In the genomic region with DNA sequence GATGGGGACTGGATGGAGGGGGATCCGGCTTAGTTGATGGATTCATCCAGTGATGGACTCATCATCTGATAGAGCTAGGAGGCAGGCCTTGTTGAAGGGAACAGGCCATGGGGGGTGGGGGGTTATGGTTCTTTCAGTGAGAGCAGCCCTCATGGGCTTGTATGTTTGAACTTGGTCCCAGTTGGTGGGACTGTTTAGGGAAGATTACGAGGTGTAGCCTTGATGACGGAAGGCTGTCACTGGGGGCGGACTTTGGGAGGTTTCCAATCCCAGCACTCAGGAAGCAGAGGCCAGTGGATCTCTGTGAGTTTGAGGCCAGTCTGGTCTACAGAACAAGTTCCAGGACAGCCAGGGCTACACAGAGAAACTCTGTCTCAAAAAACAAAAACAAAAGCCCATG, we compare ENCODE assay signal across 22 mouse cellular contexts.
DNase-seq lines count a peak whose midpoint lies in the region; ATAC-seq and TF ChIP-seq lines count a peak whose summit lies in the region.
"Had no signal": no experiment of that assay in that cellular context is flagged by ENCODE, and none has a peak within 500 bp of the region (broad histone marks: within the 10 kb centered on the region; RNA-seq: fewer than 3 reads in every experiment).

No protein-coding gene starts in this region.

- H3K4me1 ChIP-seq in hindbrain, embryonic 15.5 days (replicated peaks), result peaks cover 27% of the 10 kb centered on the region
- H3K4me1 ChIP-seq in hindbrain, embryonic 10.5 days (replicated peaks), result peaks cover 24% of the 10 kb centered on the region
- no peaks in the 10 kb centered on the region for H3K4me1 ChIP-seq in lung, embryonic 14.5 days (ENCODE audit: insufficient read depth)
- no peaks in the 10 kb centered on the region for H3K4me1 ChIP-seq in lung, adult 2 months (ENCODE audit: control insufficient read depth, insufficient read depth, low read length)
- peaks cover 12% of the 10 kb centered on the region for H3K4me1 ChIP-seq in cortical plate, adult 2 months (ENCODE audit: control insufficient read depth, insufficient read depth, low read length)
- peaks cover 39% of the 10 kb centered on the region for H3K4me1 ChIP-seq in liver, postnatal 0 days (ENCODE audit: insufficient read depth)
- H3K4me1 ChIP-seq: heart, embryonic 15.5 days; stomach, embryonic 15.5 days had no signal

- no peak for TF ChIP-seq POLR2A in lung, adult 2 months (IDR thresholded peaks at IDR 0.05; ENCODE audit: borderline replicate concordance, extremely low read depth, low read depth, low read length)
- no peak for TF ChIP-seq POLR2A in cortical plate, adult 2 months (IDR thresholded peaks at IDR 0.05; ENCODE audit: extremely low read depth, insufficient read depth, low read length)

- 0 out of 2 replicates have a peak, but pooled peaks have one; percentile 36 for TF ChIP-seq EP300 in liver, postnatal 0 days (IDR thresholded peaks at IDR 0.05; ENCODE audit: low read depth)

- no peak for TF ChIP-seq CTCF in lung, embryonic 14.5 days (IDR thresholded peaks at IDR 0.05; ENCODE audit: low read depth)
- no peak for TF ChIP-seq CTCF in lung, adult 2 months (IDR thresholded peaks at IDR 0.05; ENCODE audit: insufficient read depth, low read length)
- no peak for TF ChIP-seq CTCF in cortical plate, adult 2 months (IDR thresholded peaks at IDR 0.05; ENCODE audit: extremely low read depth, insufficient read depth, low read length)
- TF ChIP-seq CTCF in liver, postnatal 0 days (IDR thresholded peaks at IDR 0.05; ENCODE audit: low read depth), result no peak

- H3K9me3 ChIP-seq in hindbrain, embryonic 15.5 days, result no peaks in the 10 kb centered on the region
- no peaks in the 10 kb centered on the region for H3K9me3 ChIP-seq in hindbrain, embryonic 10.5 days
- no peaks in the 10 kb centered on the region for H3K9me3 ChIP-seq in lung, embryonic 14.5 days (ENCODE audit: low read depth, low read length)
- no peaks in the 10 kb centered on the region for H3K9me3 ChIP-seq in liver, postnatal 0 days (ENCODE audit: low read length)
- H3K9me3 ChIP-seq: forebrain, embryonic 13.5 days; heart, embryonic 15.5 days; limb, embryonic 12.5 days; midbrain, embryonic 13.5 days; neural tube, embryonic 12.5 days; stomach, embryonic 15.5 days had no signal

- no peak overlapping the region for H3K4me2 ChIP-seq in hindbrain, embryonic 15.5 days
- no peak overlapping the region for H3K4me2 ChIP-seq in lung, embryonic 14.5 days
- no peak overlapping the region for H3K4me2 ChIP-seq in liver, postnatal 0 days (ENCODE audit: low read depth, low read length)
- H3K4me2 ChIP-seq: forebrain, embryonic 13.5 days; heart, embryonic 15.5 days; limb, embryonic 12.5 days; midbrain, embryonic 13.5 days; neural tube, embryonic 12.5 days; stomach, embryonic 15.5 days had no signal

- no peaks in the 10 kb centered on the region for H3K36me3 ChIP-seq in hindbrain, embryonic 15.5 days
- no peaks in the 10 kb centered on the region for H3K36me3 ChIP-seq in hindbrain, embryonic 10.5 days
- H3K36me3 ChIP-seq in lung, embryonic 14.5 days (ENCODE audit: insufficient read depth), result no peaks in the 10 kb centered on the region
- no peaks in the 10 kb centered on the region for H3K36me3 ChIP-seq in liver, postnatal 0 days (replicated peaks; ENCODE audit: insufficient read depth, low read length)
- H3K36me3 ChIP-seq: heart, embryonic 15.5 days; limb, embryonic 12.5 days; midbrain, embryonic 13.5 days; neural tube, embryonic 12.5 days; stomach, embryonic 15.5 days had no signal

- WGBS in hindbrain, embryonic 15.5 days, result 69% methylated on average over 4 of the region's 4 CpGs
- 88% methylated on average over 4 of the region's 4 CpGs for WGBS in hindbrain, embryonic 10.5 days
- WGBS in lung, embryonic 14.5 days, result 39% methylated on average over 4 of the region's 4 CpGs
- 69% methylated on average over 4 of the region's 4 CpGs for WGBS in lung, adult 2 months
- 55% methylated on average over 4 of the region's 4 CpGs for WGBS in liver, postnatal 0 days (ENCODE audit: insufficient replicate concordance)

- no peak overlapping the region for H3K4me3 ChIP-seq in hindbrain, embryonic 15.5 days
- H3K4me3 ChIP-seq in hindbrain, embryonic 10.5 days, result no peak overlapping the region
- no peak overlapping the region for H3K4me3 ChIP-seq in lung, embryonic 14.5 days (ENCODE audit: low read depth, low read length)
- no peak overlapping the region for H3K4me3 ChIP-seq in lung, adult 2 months (replicated peaks; ENCODE audit: extremely low read depth, low read depth, low read length)
- H3K4me3 ChIP-seq in cortical plate, adult 2 months (ENCODE audit: insufficient read depth, low read length), result no peak overlapping the region
- no peak overlapping the region for H3K4me3 ChIP-seq in liver, postnatal 0 days (ENCODE audit: low read depth, low read length)
- H3K4me3 ChIP-seq: forebrain, embryonic 13.5 days; gastrocnemius, adult 2 months; heart, embryonic 15.5 days; limb, embryonic 12.5 days; midbrain, embryonic 13.5 days; neural tube, embryonic 12.5 days; stomach, embryonic 15.5 days had no signal

- H3K9ac ChIP-seq in hindbrain, embryonic 15.5 days, result no peak overlapping the region
- no peak overlapping the region for H3K9ac ChIP-seq in lung, embryonic 14.5 days
- H3K9ac ChIP-seq in liver, postnatal 0 days (replicated peaks), result no peak overlapping the region
- H3K9ac ChIP-seq: forebrain, embryonic 13.5 days; heart, embryonic 15.5 days; limb, embryonic 12.5 days; midbrain, embryonic 13.5 days; neural tube, embryonic 12.5 days; stomach, embryonic 15.5 days had no signal

- no peaks in the 10 kb centered on the region for H3K27me3 ChIP-seq in hindbrain, embryonic 15.5 days
- no peaks in the 10 kb centered on the region for H3K27me3 ChIP-seq in hindbrain, embryonic 10.5 days (ENCODE audit: insufficient read depth, poor library complexity, severe bottlenecking)
- H3K27me3 ChIP-seq in lung, embryonic 14.5 days (ENCODE audit: insufficient read depth, low read length), result no peaks in the 10 kb centered on the region
- no peaks in the 10 kb centered on the region for H3K27me3 ChIP-seq in liver, postnatal 0 days (ENCODE audit: insufficient read depth, low read length)
- H3K27me3 ChIP-seq: forebrain, embryonic 13.5 days; heart, embryonic 15.5 days; limb, embryonic 12.5 days; midbrain, embryonic 13.5 days; neural tube, embryonic 12.5 days; stomach, embryonic 15.5 days had no signal

- H3K27ac ChIP-seq in hindbrain, embryonic 15.5 days (replicated peaks), result peak overlapping the region; percentile 51; the same call in 1 of the 2 replicates
- H3K27ac ChIP-seq in hindbrain, embryonic 10.5 days, result no peak overlapping the region
- H3K27ac ChIP-seq in lung, embryonic 14.5 days (ENCODE audit: low read depth), result no peak overlapping the region
- peak overlapping the region; percentile 28; the same call in 1 of the 2 replicates for H3K27ac ChIP-seq in cortical plate, adult 2 months (ENCODE audit: insufficient read depth, low read length)
- peak overlapping the region; percentile 74 for H3K27ac ChIP-seq in liver, postnatal 0 days (ENCODE audit: low read depth)
- H3K27ac ChIP-seq: forebrain, embryonic 13.5 days; gastrocnemius, adult 2 months; heart, embryonic 15.5 days; limb, embryonic 12.5 days; midbrain, embryonic 13.5 days; neural tube, embryonic 12.5 days; stomach, embryonic 15.5 days had no signal

- DNase-seq in hindbrain, embryonic 10.5 days (ENCODE audit: low spot score), result no peak
- DNase-seq in lung, embryonic 14.5 days, result peak; percentile 74
- no peak for DNase-seq in lung, adult 2 months
- DNase-seq in liver, postnatal 0 days, result peak; percentile 38
- DNase-seq in gastrocnemius, postnatal 4 days (ENCODE audit: low spot score in 2 of 2), result no peak
- DNase-seq in thymus, postnatal 25 days, result no peak
- DNase-seq: cerebellum, adult 11-12 months; gastrocnemius, adult 2 months; heart, postnatal 36 days; kidney, adult 8-10 months; kidney, postnatal 10 days; lung, postnatal 10 days; thymus, postnatal 36 days had no signal

- ATAC-seq in hindbrain, embryonic 15.5 days (ENCODE audit: low FRiP score, low read depth), result no peak
- ATAC-seq in lung, embryonic 14.5 days (ENCODE audit: insufficient read depth), result peak; percentile 68; the same call in 1 of the 2 replicates
- ATAC-seq in liver, postnatal 0 days, result no peak
- ATAC-seq: CD4-positive, CD25-positive, alpha-beta regulatory T cell, adult 4 months; forebrain, embryonic 13.5 days; midbrain, embryonic 13.5 days had no signal

Comparison
In these comparisons a context has a peak if more than half of its experiments do, and no peak if none do; other contexts are left out.
1. H3K27ac ChIP-seq: peak in hindbrain, embryonic 15.5 days (single experiment), cortical plate, adult 2 months (single experiment) and liver, postnatal 0 days (single experiment); none in hindbrain, embryonic 10.5 days (single experiment) and lung, embryonic 14.5 days (single experiment).
2. DNase-seq: peak in lung, embryonic 14.5 days (single experiment) and liver, postnatal 0 days (single experiment); none in hindbrain, embryonic 10.5 days (single experiment), lung, adult 2 months (single experiment), gastrocnemius, postnatal 4 days (0 of 2) and thymus, postnatal 25 days (single experiment).